Mouse (Mus musculus) limb, embryonic 13.5 days (tissue): ENCODE measurements at regions not wholly inside any gene's neighbourhood (a gene's known extent, or its start where the extent isn't known, plus 50 kb on each side); places are given as distances from the start of the nearest gene placed in this dataset.

Source experiments
- ATAC-seq: fragments of 200-750 bp; cut with Nextera tagmentation; 2 replicates; pipeline ENCODE4 v1.8.0; 2017; ENCODE audit warnings: low read depth, moderate number of reproducible peaks, moderate TSS enrichment; ENCODE audit not compliant: low FRiP score
- H3K27ac ChIP-seq: fragments of 300-500 bp; sonication (generic); 2 replicates; pipeline ENCODE4 v1.5.1; 2015; ENCODE audit warnings: inconsistent platforms, mild to moderate bottlenecking, moderate library complexity
- H3K27me3 ChIP-seq: fragments of 300-500 bp; sonication (generic); 2 replicates; pipeline ENCODE4 v1.6.1; 2015; ENCODE audit warnings: mild to moderate bottlenecking, inconsistent platforms
- H3K36me3 ChIP-seq: fragments of 300-500 bp; sonication (generic); 2 replicates; pipeline ENCODE4 v1.6.1; 2015; ENCODE audit warnings: inconsistent platforms, mild to moderate bottlenecking, moderate library complexity
- H3K4me1 ChIP-seq: fragments of 300-500 bp; sonication (generic); 2 replicates; pipeline ENCODE4 v1.6.1; 2015; ENCODE audit warnings: inconsistent platforms
- H3K4me2 ChIP-seq: fragments of 300-500 bp; sonication (generic); replicated peaks from 2 replicates; pipeline ENCODE4 v1.6.1; 2015; ENCODE audit warnings: inconsistent platforms, mild to moderate bottlenecking, moderate library complexity
- H3K4me3 ChIP-seq: fragments of 300-500 bp; sonication (generic); 2 replicates; pipeline ENCODE4 v1.5.1; 2015; ENCODE audit warnings: moderate library complexity, mild to moderate bottlenecking, inconsistent platforms
- H3K9ac ChIP-seq: fragments of 300-500 bp; sonication (generic); 2 replicates; pipeline ENCODE4 v1.6.1; 2015; ENCODE audit warnings: mild to moderate bottlenecking, inconsistent platforms
- H3K9me3 ChIP-seq: fragments of 300-500 bp; sonication (generic); 2 replicates; pipeline ENCODE4 v1.6.1; 2016; ENCODE audit warnings: inconsistent platforms
- WGBS: fragments of 180-500 bp; shearing (Covaris S2); methylation state at CpG from one replicate; pipeline ENCODE4 v1.1.7; 2015; 5-methylcytosine and 5-hydroxymethylcytosine counted together

DNA sequence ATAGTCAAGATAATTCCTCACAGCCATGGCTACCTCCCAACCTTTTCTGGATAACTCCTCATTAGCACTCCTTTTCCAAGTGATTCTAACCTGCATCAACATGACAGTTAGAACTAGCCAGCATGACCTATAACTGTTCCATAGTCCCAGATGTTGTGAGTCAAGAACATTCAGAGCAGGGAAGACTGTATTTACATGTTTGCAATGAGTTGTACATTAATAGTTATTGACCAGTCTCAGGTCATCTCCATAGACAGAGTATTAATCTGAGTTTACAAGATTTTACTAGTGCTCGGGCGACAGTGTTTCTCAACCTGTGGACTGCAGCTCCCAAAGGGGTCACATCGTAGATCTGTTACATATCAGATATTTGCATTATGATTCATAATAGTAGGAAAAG is 1515.3 kb downstream of the Slc22a22 start:
- H3K4me2 ChIP-seq: no peak overlapping the region
- H3K27me3 ChIP-seq: no peaks in the 10 kb centered on the region
- no peaks in the 10 kb centered on the region for H3K4me1 ChIP-seq
- no peaks in the 10 kb centered on the region for H3K9me3 ChIP-seq
- H3K9ac ChIP-seq: no peak overlapping the region
- WGBS: 88% methylated on average over 3 of the region's 3 CpGs
- H3K4me3 ChIP-seq: no peak overlapping the region
- no peak for ATAC-seq
- no peak overlapping the region for H3K27ac ChIP-seq
- H3K36me3 ChIP-seq: no peaks in the 10 kb centered on the region
